14 mouse cellular contexts compared by ENCODE assay signal in the genomic region with DNA sequence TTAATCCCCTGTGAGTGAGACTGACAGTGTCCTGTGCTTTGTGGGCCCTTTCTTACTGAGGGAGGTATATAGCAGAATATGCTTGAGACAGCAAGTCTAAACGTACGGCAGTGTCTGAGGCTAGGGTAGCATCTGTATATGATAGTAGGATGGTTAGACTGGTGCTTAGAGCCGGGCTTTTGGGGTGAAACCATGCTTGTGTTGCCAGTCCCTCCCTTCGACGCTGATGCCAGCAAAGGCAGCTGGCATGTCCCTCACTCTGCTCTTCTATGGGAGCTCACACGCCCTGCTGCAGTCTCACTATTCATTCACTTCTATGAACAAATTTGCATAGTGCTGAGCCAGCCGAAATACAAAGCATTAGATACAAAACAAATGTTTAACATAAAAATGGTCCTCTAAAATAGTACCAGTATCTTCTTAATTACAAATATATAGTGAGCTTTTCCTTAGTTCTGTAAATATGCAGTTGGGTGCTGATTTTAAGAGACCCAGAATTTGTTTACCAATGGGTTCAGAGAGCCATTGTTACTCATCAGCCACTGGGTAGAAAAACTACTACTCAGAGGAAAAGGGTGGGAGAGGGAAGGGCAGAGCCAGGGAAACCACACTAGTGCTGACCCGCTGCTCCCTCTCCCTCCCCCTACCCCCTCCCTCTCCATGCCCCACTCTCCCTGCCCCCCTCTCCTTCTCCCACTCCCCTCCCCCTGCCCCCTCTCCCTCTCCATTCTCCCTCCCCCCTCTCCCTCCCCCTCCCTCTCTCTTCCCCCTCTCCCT.
DNase-seq lines count a peak whose midpoint lies in the region; ATAC-seq and TF ChIP-seq lines count a peak whose summit lies in the region.
"Had no signal": no experiment of that assay in that cellular context is flagged by ENCODE, and none has a peak within 500 bp of the region (broad histone marks: within the 10 kb centered on the region; RNA-seq: fewer than 3 reads in every experiment).

No protein-coding gene starts in this region.

- no peak overlapping the region for H3K4me3 ChIP-seq in cerebellum, adult 2 months (replicated peaks; ENCODE audit: insufficient read depth, low read depth, low read length)
- H3K4me3 ChIP-seq in intestine, embryonic 15.5 days (replicated peaks): no peak overlapping the region
- H3K4me3 ChIP-seq: myocyte had no signal

- no peaks in the 10 kb centered on the region for H3K9me3 ChIP-seq in intestine, embryonic 15.5 days
- H3K9me3 ChIP-seq: G1E had no signal

- H3K27ac ChIP-seq in cerebellum, adult 2 months (ENCODE audit: insufficient read depth, low read length): no peak overlapping the region
- H3K27ac ChIP-seq in intestine, embryonic 15.5 days: no peak overlapping the region

- no peak for TF ChIP-seq CTCF in cerebellum, adult 2 months (IDR thresholded peaks at IDR 0.05; ENCODE audit: borderline replicate concordance, insufficient read depth, low read depth, low read length)

- H3K36me3 ChIP-seq in intestine, embryonic 15.5 days: no peaks in the 10 kb centered on the region; the same call in 1 of the 2 replicates

- H3K9ac ChIP-seq in intestine, embryonic 15.5 days: no peak overlapping the region

- no peak for TF ChIP-seq POLR2A in cerebellum, adult 2 months (IDR thresholded peaks at IDR 0.05; ENCODE audit: borderline replicate concordance, insufficient read depth, low read length)

- 41% methylated on average over 8 of the region's 8 CpGs for WGBS in cerebellum, adult 2 months
- 87% methylated on average over 8 of the region's 8 CpGs for WGBS in intestine, embryonic 15.5 days

- no peaks in the 10 kb centered on the region for H3K27me3 ChIP-seq in cerebellum, adult 2 months (ENCODE audit: control insufficient read depth, insufficient read depth, low read length)
- no peaks in the 10 kb centered on the region for H3K27me3 ChIP-seq in intestine, embryonic 15.5 days (replicated peaks)

- no peaks in the 10 kb centered on the region for H3K4me1 ChIP-seq in cerebellum, adult 2 months (ENCODE audit: control insufficient read depth, insufficient read depth, low read length)
- H3K4me1 ChIP-seq in intestine, embryonic 15.5 days (replicated peaks): no peaks in the 10 kb centered on the region

- no peak overlapping the region for H3K4me2 ChIP-seq in intestine, embryonic 15.5 days (replicated peaks)

- no peak for ATAC-seq in intestine, embryonic 15.5 days
- ATAC-seq: lung, postnatal 0 days had no signal

- peak; percentile 26 to 28 for DNase-seq in cerebellum, postnatal 14 days
- DNase-seq in cerebellum, adult 2 months: no peak
- peak; percentile 22 to 28 for DNase-seq in right cerebral cortex, adult 2 months (ENCODE audit: low spot score in 2 of 2)
- DNase-seq in right cerebral cortex, postnatal 14 days: no peak
- peak; percentile 44 to 48 for DNase-seq in layer of hippocampus, postnatal 36 days
- peak; percentile 24 for DNase-seq in right cerebral cortex, postnatal 4 days
- DNase-seq in adrenal gland, adult (ENCODE audit: inconsistent age in 2 of 2, low spot score in 1 of 2): no peak
- DNase-seq: embryo, embryonic 11 days; kidney, postnatal 14 days; thymus, adult 18-20 months had no signal

Comparison
In these comparisons a context has a peak if more than half of its experiments do, and no peak if none do; other contexts are left out.
1. DNase-seq: peak in cerebellum, postnatal 14 days (2 of 2), right cerebral cortex, adult 2 months (2 of 2), layer of hippocampus, postnatal 36 days (2 of 2) and right cerebral cortex, postnatal 4 days (single experiment); none in cerebellum, adult 2 months (0 of 2), right cerebral cortex, postnatal 14 days (single experiment) and adrenal gland, adult (0 of 2).